In the genomic region with DNA sequence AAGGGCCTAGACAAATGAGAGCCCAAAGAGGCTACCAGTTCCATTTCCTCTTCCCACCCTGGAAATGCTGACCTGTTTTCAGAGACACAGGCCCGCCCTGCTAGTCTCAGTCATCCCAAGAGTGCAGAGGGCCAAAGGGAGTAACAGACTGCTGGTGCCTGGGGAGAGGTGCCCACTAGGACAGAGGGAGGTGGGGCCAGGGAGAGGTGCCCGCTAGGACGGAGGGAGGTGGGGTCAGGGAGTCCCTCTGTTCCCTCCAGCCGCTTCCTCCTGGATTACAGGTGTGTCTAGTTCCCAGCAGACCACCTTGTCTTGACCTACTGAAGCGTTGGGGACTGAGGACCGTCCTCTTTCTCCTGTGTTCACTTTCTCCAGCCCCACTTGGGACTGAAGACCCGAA, we compare ENCODE assay signal across 9 mouse cellular contexts. TPM values are rescaled to one million over a fixed set of nuclear protein-coding genes. Genes with fewer than 3 reads are reported as not detected.
DNase-seq lines count a peak whose midpoint lies in the region; ATAC-seq and TF ChIP-seq lines count a peak whose summit lies in the region.
"Had no signal": no experiment of that assay in that cellular context is flagged by ENCODE, and none has a peak within 500 bp of the region (broad histone marks: within the 10 kb centered on the region; RNA-seq: fewer than 3 reads in every experiment).

No protein-coding gene starts in this region.

- H3K4me3 ChIP-seq in gastrocnemius, adult 2 months = peak overlapping the region; percentile 76
- no peak overlapping the region for H3K4me3 ChIP-seq in lung, postnatal 0 days (ENCODE audit: low read depth, low read length)
- H3K4me3 ChIP-seq in heart, embryonic 14.5 days (ENCODE audit: control insufficient read depth in 1 of 2, insufficient read depth in 1 of 2, low read depth in 1 of 2, low read length in 2 of 2) = no peak overlapping the region
- no peak overlapping the region for H3K4me3 ChIP-seq in midbrain, embryonic 13.5 days (replicated peaks)

- H3K27me3 ChIP-seq in lung, postnatal 0 days (replicated peaks; ENCODE audit: insufficient read depth, low read length) = no peaks in the 10 kb centered on the region
- no peaks in the 10 kb centered on the region for H3K27me3 ChIP-seq in heart, embryonic 14.5 days (ENCODE audit: control insufficient read depth, insufficient read depth, low read length)
- 0 out of 2 replicates have a peak, but pooled peaks cover 3% of the 10 kb centered on the region for H3K27me3 ChIP-seq in midbrain, embryonic 13.5 days

- intact Hi-C loops in gastrocnemius, adult 2 months (cut with DNase I) = loop anchor here (2.0 kb wide), 1 partner anchor 20 kb away; no protein-coding TSS in a partner anchor
- intact Hi-C loops in gastrocnemius, postnatal 36 days (cut with DNase I) = loop anchor here (2.0 kb wide), 1 partner anchor 20 kb away; no protein-coding TSS in a partner anchor

- TF ChIP-seq CTCF in gastrocnemius, adult 2 months (IDR thresholded peaks at IDR 0.05) = no peak
- TF ChIP-seq CTCF in lung, postnatal 0 days (IDR thresholded peaks at IDR 0.05) = no peak

- DNase-seq in gastrocnemius, adult 2 months = peak; percentile 67
- DNase-seq in gastrocnemius, postnatal 36 days = no peak
- DNase-seq in lung, postnatal 0 days (ENCODE audit: low spot score) = no peak
- no peak for DNase-seq in lung, postnatal 36 days
- no peak for DNase-seq in layer of hippocampus, adult 18-20 months (ENCODE audit: low spot score in 2 of 2)

- H3K4me1 ChIP-seq in lung, postnatal 0 days (ENCODE audit: insufficient read depth, low read depth, low read length) = peaks cover 15% of the 10 kb centered on the region; the same call in 1 of the 2 replicates
- H3K4me1 ChIP-seq in heart, embryonic 14.5 days (ENCODE audit: control insufficient read depth in 2 of 2, insufficient read depth in 2 of 2, low read length in 2 of 2) = peaks cover 16 to 21% of the 10 kb centered on the region in 2 experiments
- peaks cover 26% of the 10 kb centered on the region for H3K4me1 ChIP-seq in midbrain, embryonic 13.5 days (replicated peaks)

- WGBS in lung, postnatal 0 days = 37% methylated on average over 7 of the region's 7 CpGs
- 37% methylated on average over 7 of the region's 7 CpGs for WGBS in heart, embryonic 14.5 days
- WGBS in midbrain, embryonic 13.5 days = 33% methylated on average over 7 of the region's 7 CpGs

- no peaks in the 10 kb centered on the region; the same call in 1 of the 2 replicates for H3K36me3 ChIP-seq in lung, postnatal 0 days (ENCODE audit: insufficient read depth, low read length)
- H3K36me3 ChIP-seq in heart, embryonic 14.5 days (ENCODE audit: control insufficient read depth, insufficient read depth, low read length) = peaks cover 48% of the 10 kb centered on the region
- H3K36me3 ChIP-seq in midbrain, embryonic 13.5 days = peaks cover 41% of the 10 kb centered on the region

- H3K4me2 ChIP-seq in lung, postnatal 0 days (replicated peaks; ENCODE audit: low read depth, low read length) = no peak overlapping the region
- H3K4me2 ChIP-seq in heart, embryonic 14.5 days (ENCODE audit: low read length) = peak overlapping the region; percentile 73; the same call in 1 of the 2 replicates
- H3K4me2 ChIP-seq in midbrain, embryonic 13.5 days (replicated peaks) = peak overlapping the region; percentile 67; the same call in 1 of the 2 replicates

- no peak for ATAC-seq in lung, postnatal 0 days
- ATAC-seq in heart, embryonic 14.5 days (ENCODE audit: insufficient number of reproducible peaks, insufficient read depth, low FRiP score, low read depth) = no peak
- no peak for ATAC-seq in midbrain, embryonic 13.5 days
- no peak for ATAC-seq in cerebellum, adult (ENCODE audit: insufficient number of reproducible peaks, low FRiP score, low TSS enrichment)

- H3K9ac ChIP-seq in lung, postnatal 0 days (replicated peaks; ENCODE audit: low read depth) = no peak overlapping the region
- peak overlapping the region; percentile 30; the same call in 1 of the 2 replicates for H3K9ac ChIP-seq in heart, embryonic 14.5 days (ENCODE audit: low read length)
- H3K9ac ChIP-seq in midbrain, embryonic 13.5 days (replicated peaks) = peak overlapping the region; percentile 30; the same call in 1 of the 2 replicates

- no peaks in the 10 kb centered on the region for H3K9me3 ChIP-seq in lung, postnatal 0 days (ENCODE audit: low read length)
- H3K9me3 ChIP-seq in heart, embryonic 14.5 days (ENCODE audit: control insufficient read depth, low read length) = no peaks in the 10 kb centered on the region
- no peaks in the 10 kb centered on the region for H3K9me3 ChIP-seq in midbrain, embryonic 13.5 days

- no peak for TF ChIP-seq EP300 in lung, postnatal 0 days (IDR thresholded peaks at IDR 0.05)

- peak overlapping the region; percentile 91 for H3K27ac ChIP-seq in gastrocnemius, adult 2 months
- peak overlapping the region; percentile 27; the same call in 1 of the 2 replicates for H3K27ac ChIP-seq in lung, postnatal 0 days (ENCODE audit: low read length)
- peak overlapping the region in 1 of 2 experiments; percentile 58; a peak in 2 of 4 replicates for H3K27ac ChIP-seq in heart, embryonic 14.5 days (replicated peaks in 1 of 2; ENCODE audit: control insufficient read depth in 1 of 2, insufficient read depth in 1 of 2, low read depth in 2 of 2, low read length in 2 of 2)
- H3K27ac ChIP-seq in midbrain, embryonic 13.5 days = 0 out of 2 replicates have a peak overlapping the region, but pooled peaks have one; percentile 14

RNA-seq across cellular contexts. Expression of a gene that starts 0.9 kb away (rescaled TPM):
- 100 to 1,000 TPM in 1 of 2 experiments, 10 to 100 TPM in 1; 96.2 to 111 TPM for total RNA-seq in gastrocnemius, adult 2 months (2021)
- total RNA-seq in gastrocnemius, postnatal 36 days (2021) = 100 to 1,000 TPM; 103 to 108 TPM
- polyA plus RNA-seq in lung, postnatal 0 days (2015; fragmentation: Nextera tagmentation; extraction: Ambion mirVana) = 59.1 and 63.8 TPM in 2 replicates
- 52.6 and 63.2 TPM in 2 replicates for polyA plus RNA-seq in heart, embryonic 14.5 days (2014; fragmentation: Nextera tagmentation; extraction: Ambion mirVana)
- polyA plus RNA-seq in midbrain, embryonic 13.5 days (2015; fragmentation: Nextera tagmentation; extraction: Ambion mirVana) = 14.4 and 16.1 TPM in 2 replicates
- total RNA-seq in layer of hippocampus, adult 18-20 months (2021) = 10 to 100 TPM; 51.3 to 52.0 TPM

RNA-seq across cellular contexts. Expression of a gene that starts 15.5 kb away (rescaled TPM):
- 1 to 10 TPM; 1.7 to 2.9 TPM for total RNA-seq in gastrocnemius, adult 2 months (2021)
- 1 to 10 TPM; 2.1 to 2.3 TPM for total RNA-seq in gastrocnemius, postnatal 36 days (2021)
- polyA plus RNA-seq in lung, postnatal 0 days (2015; fragmentation: Nextera tagmentation; extraction: Ambion mirVana) = 10.5 TPM in 2 replicates
- 12.5 and 14.5 TPM in 2 replicates for polyA plus RNA-seq in heart, embryonic 14.5 days (2014; fragmentation: Nextera tagmentation; extraction: Ambion mirVana)
- 23.6 and 25.3 TPM in 2 replicates for polyA plus RNA-seq in midbrain, embryonic 13.5 days (2015; fragmentation: Nextera tagmentation; extraction: Ambion mirVana)
- 10 to 100 TPM; 21.7 to 24.6 TPM for total RNA-seq in layer of hippocampus, adult 18-20 months (2021)
- total RNA-seq: neutrophil, adult 5-6 weeks had no signal

RNA-seq across cellular contexts. Expression of a gene that starts 18.4 kb away (rescaled TPM):
- total RNA-seq in gastrocnemius, adult 2 months (2021) = 100 to 1,000 TPM; 141 to 159 TPM
- 100 to 1,000 TPM; 124 to 129 TPM for total RNA-seq in gastrocnemius, postnatal 36 days (2021)
- polyA plus RNA-seq in lung, postnatal 0 days (2015; fragmentation: Nextera tagmentation; extraction: Ambion mirVana) = 350 and 419 TPM in 2 replicates
- polyA plus RNA-seq in heart, embryonic 14.5 days (2014; fragmentation: Nextera tagmentation; extraction: Ambion mirVana) = 430 and 441 TPM in 2 replicates
- 503 and 505 TPM in 2 replicates for polyA plus RNA-seq in midbrain, embryonic 13.5 days (2015; fragmentation: Nextera tagmentation; extraction: Ambion mirVana)
- total RNA-seq in layer of hippocampus, adult 18-20 months (2021) = 100 to 1,000 TPM; 124 to 128 TPM

RNA-seq across cellular contexts. Expression of a gene that starts 21.6 kb away (rescaled TPM):
- 10 to 100 TPM; 41.9 to 54.7 TPM for total RNA-seq in gastrocnemius, adult 2 months (2021)
- total RNA-seq in gastrocnemius, postnatal 36 days (2021) = 10 to 100 TPM; 40.7 to 46.4 TPM
- 3.0 and 3.5 TPM in 2 replicates for polyA plus RNA-seq in lung, postnatal 0 days (2015; fragmentation: Nextera tagmentation; extraction: Ambion mirVana)
- 3.2 and 3.3 TPM in 2 replicates for polyA plus RNA-seq in heart, embryonic 14.5 days (2014; fragmentation: Nextera tagmentation; extraction: Ambion mirVana)
- 3.1 and 3.9 TPM in 2 replicates for polyA plus RNA-seq in midbrain, embryonic 13.5 days (2015; fragmentation: Nextera tagmentation; extraction: Ambion mirVana)
- 100 to 1,000 TPM; 122 to 137 TPM for total RNA-seq in layer of hippocampus, adult 18-20 months (2021)

RNA-seq across cellular contexts. Expression of a gene that starts 55.3 kb away (rescaled TPM):
- 1 to 10 TPM in 1 of 2 experiments, under 1 TPM in 1; 0.98 to 1.5 TPM for total RNA-seq in gastrocnemius, adult 2 months (2021)
- total RNA-seq in gastrocnemius, postnatal 36 days (2021) = 1 to 10 TPM in 1 of 2 experiments, under 1 TPM in 1; 0.91 to 1.2 TPM
- polyA plus RNA-seq in lung, postnatal 0 days (2015; fragmentation: Nextera tagmentation; extraction: Ambion mirVana) = 3.5 and 4.1 TPM in 2 replicates
- polyA plus RNA-seq in heart, embryonic 14.5 days (2014; fragmentation: Nextera tagmentation; extraction: Ambion mirVana) = 0.77 and 1.00 TPM in 2 replicates
- 3.0 and 4.2 TPM in 2 replicates for polyA plus RNA-seq in midbrain, embryonic 13.5 days (2015; fragmentation: Nextera tagmentation; extraction: Ambion mirVana)
- total RNA-seq in layer of hippocampus, adult 18-20 months (2021) = 10 to 100 TPM; 46.1 to 48.8 TPM

Comparison
In these comparisons a context has a peak if more than half of its experiments do, and no peak if none do; other contexts are left out.
1. RNA of a gene that starts 15.5 kb away (total RNA-seq): 21.7 to 24.6 TPM in layer of hippocampus, adult 18-20 months; 1.7 to 2.9 TPM in gastrocnemius, adult 2 months and 2.1 to 2.3 TPM in gastrocnemius, postnatal 36 days; every median in the first group is over 4 times any median in the second.